In the genomic region with DNA sequence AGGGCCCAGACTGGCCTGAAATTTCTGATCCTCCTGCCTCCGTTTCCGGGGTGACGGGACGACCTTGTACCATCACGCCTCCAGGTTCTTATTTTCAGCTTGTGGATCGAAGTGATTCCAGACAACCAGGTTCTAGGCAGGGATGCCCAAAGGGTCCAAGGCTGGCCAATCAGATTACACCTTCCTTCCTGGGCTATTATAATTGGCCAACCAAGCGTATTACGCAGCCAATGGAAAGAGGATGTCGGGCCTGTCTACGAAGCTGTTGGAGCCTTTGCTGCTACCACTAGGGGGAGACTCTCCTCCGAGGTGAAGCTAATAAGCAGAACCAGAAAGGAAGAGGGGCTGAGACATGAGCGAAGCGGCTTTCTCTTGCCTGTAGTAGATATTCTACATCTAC, we compare ENCODE assay signal across 8 mouse cellular contexts. TPM values are rescaled to one million over a fixed set of nuclear protein-coding genes. Genes with fewer than 3 reads are reported as not detected.
DNase-seq lines count a peak whose midpoint lies in the region; ATAC-seq and TF ChIP-seq lines count a peak whose summit lies in the region.

No protein-coding gene starts in this region.

- peak overlapping the region; percentile 63; the same call in 1 of the 2 replicates for H3K27ac ChIP-seq in hindbrain, embryonic 13.5 days
- no peak overlapping the region for H3K27ac ChIP-seq in lung, postnatal 0 days (ENCODE audit: low read length)

- peak; percentile 87 for DNase-seq in T-cell, adult 2 months (ENCODE audit: low spot score)
- DNase-seq in cerebellum, adult 9-10 months: peak; percentile 99
- peak; percentile 85 to 91 for DNase-seq in frontal cortex, postnatal 10 days (ENCODE audit: low spot score in 2 of 2)
- peak; percentile 85 to 96 for DNase-seq in layer of hippocampus, postnatal 14 days (ENCODE audit: low spot score in 2 of 2)
- DNase-seq in lung, postnatal 0 days (ENCODE audit: low spot score): peak; percentile 92
- peak; percentile 82 for DNase-seq in retina, adult 2 months (ENCODE audit: low read depth, low spot score)
- peak; percentile 79 for DNase-seq in thymus, postnatal 25 days

- H3K9ac ChIP-seq in hindbrain, embryonic 13.5 days: no peak overlapping the region
- H3K9ac ChIP-seq in lung, postnatal 0 days (replicated peaks; ENCODE audit: low read depth): no peak overlapping the region

- H3K4me3 ChIP-seq in hindbrain, embryonic 13.5 days: peak overlapping the region; percentile 25
- H3K4me3 ChIP-seq in lung, postnatal 0 days (ENCODE audit: low read depth, low read length): no peak overlapping the region

- no peaks in the 10 kb centered on the region for H3K36me3 ChIP-seq in hindbrain, embryonic 13.5 days
- H3K36me3 ChIP-seq in lung, postnatal 0 days (ENCODE audit: insufficient read depth, low read length): no peaks in the 10 kb centered on the region

- H3K4me1 ChIP-seq in hindbrain, embryonic 13.5 days (replicated peaks): peaks cover 44% of the 10 kb centered on the region
- peaks cover 14% of the 10 kb centered on the region for H3K4me1 ChIP-seq in lung, postnatal 0 days (ENCODE audit: insufficient read depth, low read depth, low read length)

- H3K9me3 ChIP-seq in hindbrain, embryonic 13.5 days: no peaks in the 10 kb centered on the region
- H3K9me3 ChIP-seq in lung, postnatal 0 days (ENCODE audit: low read length): no peaks in the 10 kb centered on the region

- peaks cover 45% of the 10 kb centered on the region for H3K27me3 ChIP-seq in hindbrain, embryonic 13.5 days
- no peaks in the 10 kb centered on the region for H3K27me3 ChIP-seq in lung, postnatal 0 days (replicated peaks; ENCODE audit: insufficient read depth, low read length)

- peak; percentile 91 for TF ChIP-seq CTCF in lung, postnatal 0 days (IDR thresholded peaks at IDR 0.05)

- TF ChIP-seq EP300 in lung, postnatal 0 days (IDR thresholded peaks at IDR 0.05): no peak

- H3K4me2 ChIP-seq in hindbrain, embryonic 13.5 days: peak overlapping the region; percentile 50
- H3K4me2 ChIP-seq in lung, postnatal 0 days (replicated peaks; ENCODE audit: low read depth, low read length): no peak overlapping the region

- 3% methylated on average over 13 of the region's 13 CpGs for WGBS in hindbrain, embryonic 13.5 days
- WGBS in lung, postnatal 0 days: 13% methylated on average over 13 of the region's 13 CpGs

- ATAC-seq in hindbrain, embryonic 13.5 days (ENCODE audit: low FRiP score): peak; percentile 94
- peak; percentile 81 for ATAC-seq in lung, postnatal 0 days

RNA-seq across cellular contexts. Expression of a gene that starts 8.2 kb away (rescaled TPM):
- polyA plus RNA-seq in hindbrain, embryonic 13.5 days (2015; fragmentation: Nextera tagmentation; extraction: Ambion mirVana): 21.4 and 21.6 TPM in 2 replicates
- 1 to 10 TPM; 7.8 to 8.9 TPM for total RNA-seq in layer of hippocampus, postnatal 14 days (2021)
- polyA plus RNA-seq in lung, postnatal 0 days (2015; fragmentation: Nextera tagmentation; extraction: Ambion mirVana): 17.6 and 20.0 TPM in 2 replicates

RNA-seq across cellular contexts. Expression of a gene that starts 10.3 kb away (rescaled TPM):
- 0.36 TPM in 1 of 2 replicates, not detected in the other for polyA plus RNA-seq in hindbrain, embryonic 13.5 days (2015; fragmentation: Nextera tagmentation; extraction: Ambion mirVana)
- under 1 TPM; 0.43 to 0.74 TPM for total RNA-seq in layer of hippocampus, postnatal 14 days (2021)
- polyA plus RNA-seq in lung, postnatal 0 days (2015; fragmentation: Nextera tagmentation; extraction: Ambion mirVana): not detected in 2 replicates

RNA-seq across cellular contexts. Expression of a gene that starts 17.3 kb away (rescaled TPM):
- polyA plus RNA-seq in hindbrain, embryonic 13.5 days (2015; fragmentation: Nextera tagmentation; extraction: Ambion mirVana): 13.1 and 16.8 TPM in 2 replicates
- total RNA-seq in layer of hippocampus, postnatal 14 days (2021): 1 to 10 TPM; 4.2 to 5.8 TPM
- polyA plus RNA-seq in lung, postnatal 0 days (2015; fragmentation: Nextera tagmentation; extraction: Ambion mirVana): 13.1 and 17.2 TPM in 2 replicates

RNA-seq across cellular contexts. Expression of a gene that starts 23.4 kb away (rescaled TPM):
- polyA plus RNA-seq in hindbrain, embryonic 13.5 days (2015; fragmentation: Nextera tagmentation; extraction: Ambion mirVana): 118 and 126 TPM in 2 replicates
- 10 to 100 TPM; 41.6 to 45.9 TPM for total RNA-seq in layer of hippocampus, postnatal 14 days (2021)
- polyA plus RNA-seq in lung, postnatal 0 days (2015; fragmentation: Nextera tagmentation; extraction: Ambion mirVana): 60.6 and 78.2 TPM in 2 replicates

RNA-seq across cellular contexts. Expression of a gene that starts 30.7 kb away (rescaled TPM):
- 13.2 and 13.4 TPM in 2 replicates for polyA plus RNA-seq in hindbrain, embryonic 13.5 days (2015; fragmentation: Nextera tagmentation; extraction: Ambion mirVana)
- total RNA-seq in layer of hippocampus, postnatal 14 days (2021): 10 to 100 TPM; 32.5 to 35.5 TPM
- 2.0 and 2.8 TPM in 2 replicates for polyA plus RNA-seq in lung, postnatal 0 days (2015; fragmentation: Nextera tagmentation; extraction: Ambion mirVana)
